Mouse (Mus musculus) limb, embryonic 12.5 days (tissue): ENCODE data around the gene Hsd17b2. TPM values are rescaled to one million over a fixed set of nuclear protein-coding genes. Genes with fewer than 3 reads are reported as not detected.

Experiments used
- ATAC-seq: fragments of 200-750 bp; cut with Nextera tagmentation; 2 replicates; pipeline ENCODE4 v1.8.0; 2017; ENCODE audit warnings: low read depth, moderate TSS enrichment; ENCODE audit not compliant: insufficient number of reproducible peaks, insufficient read depth, low FRiP score, low TSS enrichment
- H3K27ac ChIP-seq: fragments of 300-500 bp; sonication (generic); 2 replicates; pipeline ENCODE4 v1.5.1; 2016; ENCODE audit warnings: mild to moderate bottlenecking, moderate library complexity
- H3K27me3 ChIP-seq: fragments of 300-500 bp; sonication (generic); 2 replicates; pipeline ENCODE4 v1.6.1; 2016; ENCODE audit warnings: mild to moderate bottlenecking, moderate library complexity
- H3K36me3 ChIP-seq: fragments of 300-500 bp; sonication (generic); 2 replicates; pipeline ENCODE4 v1.6.1; 2016; ENCODE audit warnings: mild to moderate bottlenecking, moderate library complexity
- H3K4me1 ChIP-seq: fragments of 300-500 bp; sonication (generic); replicated peaks from 2 replicates; pipeline ENCODE4 v1.6.1; 2016
- H3K4me2 ChIP-seq: fragments of 300-500 bp; sonication (generic); 2 replicates; pipeline ENCODE4 v1.6.1; 2016; ENCODE audit warnings: mild to moderate bottlenecking, moderate library complexity
- H3K4me3 ChIP-seq: fragments of 300-500 bp; sonication (generic); replicated peaks from 2 replicates; pipeline ENCODE4 v1.5.1; 2016; ENCODE audit warnings: mild to moderate bottlenecking
- H3K9ac ChIP-seq: fragments of 300-500 bp; sonication (generic); replicated peaks from 2 replicates; pipeline ENCODE4 v1.6.1; 2016; ENCODE audit warnings: mild to moderate bottlenecking, moderate library complexity
- H3K9me3 ChIP-seq: fragments of 300-500 bp; sonication (generic); 2 replicates; pipeline ENCODE4 v1.6.1; 2016; ENCODE audit warnings: mild to moderate bottlenecking, moderate library complexity
- WGBS: fragments of 180-500 bp; shearing (Covaris S2); methylation state at CpG from one replicate; pipeline ENCODE4 v1.1.7; 2016; 5-methylcytosine and 5-hydroxymethylcytosine counted together
- polyA plus RNA-seq: library from polyadenylated mRNA; unstranded; fragments of >200 nt; fragmentation: Nextera tagmentation; extraction: Ambion mirVana; gene quantifications from 2 replicates; pipeline ENCODE4 v1.2.1, GENCODE M21; 2016

Gene Hsd17b2
- polyA plus RNA-seq, 1 experiment from 2014 or later = not detected

GRCm38 (mm10) chr8:117678650-117679049 is 23.1 kb upstream of the Hsd17b2 start:
- WGBS = 73% methylated on average over 4 of the region's 4 CpGs
- H3K27ac ChIP-seq = no peak overlapping the region
- peaks cover 7% of the 10 kb centered on the region; the same call in 1 of the 2 replicates for H3K27me3 ChIP-seq
- H3K4me1 ChIP-seq = peaks cover 3% of the 10 kb centered on the region
- no peaks in the 10 kb centered on the region for H3K9me3 ChIP-seq
- ATAC-seq = no peak
- H3K9ac ChIP-seq = no peak overlapping the region
- H3K4me2 ChIP-seq = no peak overlapping the region
- H3K36me3 ChIP-seq = no peaks in the 10 kb centered on the region
- no peak overlapping the region for H3K4me3 ChIP-seq

GRCm38 (mm10) chr8:117683925-117684472 is 17.7 kb upstream of the Hsd17b2 start:
- Histone ChIP-seq H3K9ac (no peak overlapping the region), H3K4me3 (no peak overlapping the region), H3K4me1 (peaks cover 20% of the 10 kb centered on the region), H3K4me2 (peak overlapping the region; percentile 39), H3K9me3 (no peaks in the 10 kb centered on the region), H3K27me3 (peaks cover 7% of the 10 kb centered on the region), H3K27ac (peak overlapping the region; percentile 53; the same call in 1 of the 2 replicates), H3K36me3 (no peaks in the 10 kb centered on the region)
- WGBS = 37% methylated on average over 10 of the region's 10 CpGs
- 0 out of 2 replicates have a peak, but pooled peaks have one; percentile 61 for ATAC-seq

- Histone ChIP-seq H3K4me2 (peak overlapping the region; percentile 39), H3K9ac (no peak overlapping the region)
- ATAC-seq = peak; percentile 76
Observed at GRCm38 (mm10) chr8:117684504-117684903, 17.2 kb upstream of the Hsd17b2 start.

GRCm38 (mm10) chr8:117687890-117688289 is 13.8 kb upstream of the Hsd17b2 start:
- Histone ChIP-seq H3K4me2 (no peak overlapping the region), H3K27me3 (no peaks in the 10 kb centered on the region; the same call in 1 of the 2 replicates), H3K36me3 (no peaks in the 10 kb centered on the region), H3K9ac (no peak overlapping the region), H3K4me1 (peaks cover 20% of the 10 kb centered on the region), H3K4me3 (no peak overlapping the region), H3K9me3 (no peaks in the 10 kb centered on the region), H3K27ac (no peak overlapping the region)
- WGBS = 81% methylated on average over 7 of the region's 7 CpGs
- ATAC-seq = no peak

More at GRCm38 (mm10) chr8:117684504-117684903, 17.2 kb upstream of the Hsd17b2 start:
- H3K27ac ChIP-seq = no peak overlapping the region; the same call in 1 of the 2 replicates
- peaks cover 7% of the 10 kb centered on the region for H3K27me3 ChIP-seq
- no peaks in the 10 kb centered on the region for H3K36me3 ChIP-seq
- H3K9me3 ChIP-seq = no peaks in the 10 kb centered on the region
- 12% methylated on average over 11 of the region's 11 CpGs for WGBS
- no peak overlapping the region for H3K4me3 ChIP-seq
- peaks cover 20% of the 10 kb centered on the region for H3K4me1 ChIP-seq

- H3K27me3 ChIP-seq = no peaks in the 10 kb centered on the region; the same call in 1 of the 2 replicates
- 0 out of 2 replicates have a peak, but pooled peaks cover 4% of the 10 kb centered on the region for H3K9me3 ChIP-seq
- no peak overlapping the region for H3K27ac ChIP-seq
- no peak overlapping the region for H3K4me3 ChIP-seq
- no peak for ATAC-seq
- no peaks in the 10 kb centered on the region for H3K4me1 ChIP-seq
- 92% methylated on average over 4 of the region's 4 CpGs for whole genome bisulfite sequencing
- no peaks in the 10 kb centered on the region for H3K36me3 ChIP-seq
- no peak overlapping the region for H3K4me2 ChIP-seq
- H3K9ac ChIP-seq = no peak overlapping the region
Observed at GRCm38 (mm10) chr8:117692131-117692530, 9.6 kb upstream of the Hsd17b2 start.

- ATAC-seq = no peak
- H3K4me2 ChIP-seq = no peak overlapping the region
- 0 out of 2 replicates have a peak, but pooled peaks cover 4% of the 10 kb centered on the region for H3K9me3 ChIP-seq
- no peaks in the 10 kb centered on the region for H3K36me3 ChIP-seq
- H3K4me3 ChIP-seq = no peak overlapping the region
- H3K27ac ChIP-seq = no peak overlapping the region
- no peaks in the 10 kb centered on the region for H3K4me1 ChIP-seq
- WGBS = 91% methylated on average over 1 of the region's 1 CpGs
- no peaks in the 10 kb centered on the region for H3K27me3 ChIP-seq
- no peak overlapping the region for H3K9ac ChIP-seq
Observed at GRCm38 (mm10) chr8:117695636-117696035, 6.1 kb upstream of the Hsd17b2 start.

GRCm38 (mm10) chr8:117697248-117697647 is 4.5 kb upstream of the Hsd17b2 start:
- H3K9me3 ChIP-seq = 0 out of 2 replicates have a peak, but pooled peaks cover 4% of the 10 kb centered on the region
- H3K4me2 ChIP-seq = no peak overlapping the region
- no peaks in the 10 kb centered on the region for H3K27me3 ChIP-seq
- no peak overlapping the region for H3K9ac ChIP-seq
- no peak for ATAC-seq
- 0 out of 2 replicates have a peak, but pooled peaks cover 5% of the 10 kb centered on the region for H3K4me1 ChIP-seq
- whole genome bisulfite sequencing = 48% methylated on average over 5 of the region's 5 CpGs
- no peaks in the 10 kb centered on the region for H3K36me3 ChIP-seq
- no peak overlapping the region for H3K27ac ChIP-seq
- no peak overlapping the region for H3K4me3 ChIP-seq

- no peak overlapping the region for H3K4me3 ChIP-seq
- no peak overlapping the region for H3K9ac ChIP-seq
- H3K36me3 ChIP-seq = no peaks in the 10 kb centered on the region
- no peak for ATAC-seq
- H3K27me3 ChIP-seq = no peaks in the 10 kb centered on the region
- H3K9me3 ChIP-seq = no peaks in the 10 kb centered on the region
- peaks cover 8% of the 10 kb centered on the region; the same call in 1 of the 2 replicates for H3K4me1 ChIP-seq
- no peak overlapping the region for H3K4me2 ChIP-seq
- H3K27ac ChIP-seq = no peak overlapping the region
- WGBS = 75% methylated on average over 8 of the region's 8 CpGs
Observed at GRCm38 (mm10) chr8:117700699-117701098, 1.0 kb upstream of the Hsd17b2 start.

GRCm38 (mm10) chr8:117701246-117701645 is 458 bp upstream of the Hsd17b2 start:
- 91% methylated on average over 8 of the region's 8 CpGs for WGBS

GRCm38 (mm10) chr8:117702701-117703100 is 997 bp downstream of the Hsd17b2 start:
- no peaks in the 10 kb centered on the region for H3K27me3 ChIP-seq
- 21% methylated on average over 10 of the region's 10 CpGs for WGBS
- no peaks in the 10 kb centered on the region for H3K36me3 ChIP-seq
- no peak overlapping the region for H3K4me3 ChIP-seq
- ATAC-seq = no peak
- H3K9ac ChIP-seq = 0 out of 2 replicates have a peak overlapping the region, but pooled peaks have one; percentile 9
- H3K4me1 ChIP-seq = peaks cover 8% of the 10 kb centered on the region; the same call in 1 of the 2 replicates
- no peak overlapping the region for H3K4me2 ChIP-seq
- no peak overlapping the region for H3K27ac ChIP-seq
- H3K9me3 ChIP-seq = no peaks in the 10 kb centered on the region

More at GRCm38 (mm10) chr8:117701246-117701645, 458 bp upstream of the Hsd17b2 start:
- no peaks in the 10 kb centered on the region for H3K9me3 ChIP-seq
- ATAC-seq = no peak
- H3K9ac ChIP-seq = no peak overlapping the region
- H3K36me3 ChIP-seq = no peaks in the 10 kb centered on the region
- H3K27ac ChIP-seq = no peak overlapping the region
- no peak overlapping the region for H3K4me3 ChIP-seq
- peaks cover 8% of the 10 kb centered on the region; the same call in 1 of the 2 replicates for H3K4me1 ChIP-seq
- H3K27me3 ChIP-seq = no peaks in the 10 kb centered on the region
- no peak overlapping the region for H3K4me2 ChIP-seq

GRCm38 (mm10) chr8:117706141-117706540 is 4.4 kb downstream of the Hsd17b2 start:
- Histone ChIP-seq H3K9ac (no peak overlapping the region), H3K27me3 (no peaks in the 10 kb centered on the region), H3K36me3 (no peaks in the 10 kb centered on the region), H3K4me2 (no peak overlapping the region), H3K27ac (no peak overlapping the region), H3K9me3 (no peaks in the 10 kb centered on the region), H3K4me1 (peaks cover 8% of the 10 kb centered on the region; the same call in 1 of the 2 replicates), H3K4me3 (no peak overlapping the region)
- 93% methylated on average over 4 of the region's 4 CpGs for WGBS
- no peak for ATAC-seq
